Mouse (Mus musculus): ENCODE results near the gene Smad3.

The Smad3 gene

DNA sequence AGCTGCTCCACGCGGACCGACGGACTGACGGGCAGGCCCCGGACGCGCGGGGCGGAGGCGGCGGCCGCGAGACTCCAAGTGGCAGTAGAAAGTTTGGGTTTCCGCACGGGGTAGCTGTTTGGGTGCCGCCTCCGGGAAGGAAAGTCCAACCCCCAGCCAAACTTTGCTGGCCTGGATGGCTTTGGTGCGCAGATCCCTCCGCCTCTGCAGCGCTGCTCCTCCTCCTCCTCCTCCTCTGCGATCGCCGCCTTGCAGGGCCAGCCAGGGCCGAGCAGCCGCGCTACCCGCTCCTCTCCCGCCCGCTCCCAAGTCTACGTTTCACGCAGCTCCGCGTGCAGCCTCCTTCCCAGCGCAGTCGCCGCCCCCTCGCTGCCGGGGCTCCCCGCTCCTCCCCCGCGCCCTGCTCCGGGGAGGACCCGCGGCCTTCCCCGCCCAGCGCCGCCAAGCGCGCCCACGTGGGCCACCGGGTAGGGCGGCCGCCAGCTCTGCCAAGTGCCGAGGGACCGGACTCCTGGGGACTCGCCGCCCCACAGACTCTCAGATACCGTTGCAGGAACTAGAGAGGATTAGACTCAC is at the start of gene Smad3:
TSS of gene Smad3 (minus strand) at position 130 of the 576 bp plus-strand sequence.
- ATAC-seq (ENCODE audit: insufficient number of reproducible peaks, low FRiP score, low TSS enrichment): peak; percentile 65

- ATAC-seq (ENCODE audit: insufficient number of reproducible peaks, low FRiP score, low TSS enrichment): no peak
Observed at GRCm38 (mm10) chr9:63804847-63805246, 47.1 kb upstream of the Smad3 start.

DNA sequence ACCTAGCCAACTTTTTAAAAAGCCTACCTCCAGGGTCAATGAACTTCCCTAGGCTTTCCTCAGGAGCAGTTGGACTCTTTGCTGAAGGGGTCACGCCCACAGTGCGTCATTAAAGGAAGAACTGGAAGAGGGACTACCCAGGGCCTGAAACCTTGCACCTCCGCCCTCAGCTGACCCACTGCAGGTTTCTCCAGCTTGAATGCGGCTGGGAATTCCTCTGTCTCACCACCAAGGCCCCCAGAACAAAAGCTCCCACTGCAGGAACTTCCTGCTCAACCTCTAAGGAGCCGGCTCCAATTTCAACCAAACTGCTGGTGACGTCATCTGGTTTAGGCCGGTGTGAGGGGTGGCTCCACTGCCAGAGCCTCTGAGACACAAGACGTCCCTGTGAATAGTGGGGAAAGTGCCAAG is 45.4 kb upstream of the Smad3 start:
- no peak for ATAC-seq (ENCODE audit: insufficient number of reproducible peaks, low FRiP score, low TSS enrichment)

DNA sequence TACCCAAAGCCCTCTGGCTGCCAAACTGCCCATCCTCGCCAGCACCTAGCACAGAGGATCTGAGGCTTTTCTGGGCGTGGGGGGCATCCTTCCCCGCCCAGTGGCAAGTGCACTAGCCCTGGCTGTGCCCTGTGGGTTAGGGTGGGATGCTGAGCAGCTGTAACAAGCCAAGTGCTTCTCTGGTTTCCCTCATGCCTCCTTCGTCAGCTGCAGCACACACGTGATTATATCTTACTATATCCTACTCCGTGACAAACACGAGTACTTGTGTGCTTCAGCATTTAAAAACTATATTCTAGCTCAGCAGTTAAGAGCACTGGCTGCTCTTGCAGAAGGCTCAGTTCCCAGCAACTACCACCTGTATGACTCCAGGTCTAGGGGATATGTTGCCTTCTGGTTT is 44.7 kb upstream of the Smad3 start:
- ATAC-seq (ENCODE audit: insufficient number of reproducible peaks, low FRiP score, low TSS enrichment): no peak

GRCm38 (mm10) chr9:63802080-63802479 is 44.3 kb upstream of the Smad3 start:
- ATAC-seq (ENCODE audit: insufficient number of reproducible peaks, low FRiP score, low TSS enrichment): no peak

DNA sequence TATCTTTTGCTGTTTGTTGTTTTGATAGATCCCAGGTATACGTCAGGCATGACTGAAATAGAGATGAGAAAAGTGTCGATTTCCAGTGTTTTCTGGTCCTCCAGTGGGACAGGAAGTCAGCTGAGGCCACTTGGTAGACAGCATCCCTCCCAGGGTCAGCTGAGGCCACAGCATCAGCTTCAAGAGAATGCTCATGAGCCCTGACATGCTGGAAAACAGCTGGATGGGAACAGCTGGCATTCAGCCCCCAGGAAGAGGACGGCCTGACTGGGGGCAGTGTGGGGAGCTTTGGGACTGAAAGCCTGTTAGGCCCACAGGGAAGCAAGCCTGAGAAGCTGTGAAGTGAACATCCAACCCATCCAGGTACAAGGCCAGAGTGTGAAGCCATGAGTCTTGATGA is 38.6 kb upstream of the Smad3 start:
- ATAC-seq (ENCODE audit: insufficient number of reproducible peaks, low FRiP score, low TSS enrichment): no peak

DNA sequence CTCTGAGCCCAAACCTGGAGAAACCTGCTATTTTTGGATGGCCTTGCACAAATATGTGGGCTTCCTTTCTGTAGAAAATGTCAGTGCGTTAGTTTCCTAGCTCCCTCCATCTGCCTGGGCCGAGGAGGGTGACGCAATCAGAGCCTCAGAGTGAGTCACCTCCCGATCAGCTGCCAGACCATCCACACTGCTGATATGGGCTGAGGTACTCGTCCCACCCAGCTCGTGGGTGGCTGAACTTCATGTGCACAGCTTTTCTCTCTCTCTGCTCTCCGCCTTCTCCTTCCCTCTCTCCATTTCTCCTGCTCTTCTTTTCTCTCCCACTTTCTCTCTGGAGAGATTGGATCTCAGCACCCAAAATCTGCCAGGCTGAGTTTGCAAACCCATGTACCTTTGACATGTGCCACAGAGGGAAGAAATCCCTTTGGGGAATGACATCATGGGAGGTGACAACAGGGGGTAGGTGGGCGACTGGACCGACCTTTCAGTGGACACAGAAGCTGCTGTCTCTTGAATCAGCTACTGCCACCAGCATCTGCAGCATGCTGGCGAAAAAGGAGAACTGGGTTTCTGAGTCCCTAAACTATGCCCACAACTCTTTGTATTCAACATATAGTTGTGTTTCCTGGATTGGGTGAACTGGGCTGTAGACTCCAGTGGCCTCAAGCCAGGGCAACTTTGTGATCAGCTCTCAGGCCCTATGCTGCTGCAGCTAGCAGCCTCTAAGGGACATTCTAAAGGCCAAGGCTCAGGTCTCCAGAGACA is 36.1 kb upstream of the Smad3 start:
- no peak for ATAC-seq (ENCODE audit: insufficient number of reproducible peaks, low FRiP score, low TSS enrichment)

DNA sequence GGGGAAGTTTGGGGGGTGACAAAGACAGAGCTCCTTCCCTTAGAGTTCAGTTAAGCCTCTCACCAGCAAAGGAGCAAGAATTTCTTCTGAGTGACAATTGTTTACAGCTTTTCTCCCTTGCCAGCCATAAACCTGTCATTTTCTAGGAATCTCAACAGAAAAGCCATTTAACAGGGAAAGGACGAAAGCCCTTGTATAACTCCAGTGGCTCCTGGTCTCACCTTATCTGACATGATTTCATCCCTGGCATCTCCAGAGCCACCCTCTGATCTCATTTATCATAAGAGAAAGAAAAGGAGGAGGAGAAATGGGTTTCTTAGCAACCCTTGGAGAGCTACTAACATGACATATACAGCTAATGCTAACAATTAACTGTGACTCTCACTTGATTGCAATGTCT is 33.9 kb upstream of the Smad3 start:
- ATAC-seq (ENCODE audit: insufficient number of reproducible peaks, low FRiP score, low TSS enrichment): no peak

- ATAC-seq (ENCODE audit: insufficient number of reproducible peaks, low FRiP score, low TSS enrichment): no peak
Observed at GRCm38 (mm10) chr9:63791275-63791674, 33.5 kb upstream of the Smad3 start.

DNA sequence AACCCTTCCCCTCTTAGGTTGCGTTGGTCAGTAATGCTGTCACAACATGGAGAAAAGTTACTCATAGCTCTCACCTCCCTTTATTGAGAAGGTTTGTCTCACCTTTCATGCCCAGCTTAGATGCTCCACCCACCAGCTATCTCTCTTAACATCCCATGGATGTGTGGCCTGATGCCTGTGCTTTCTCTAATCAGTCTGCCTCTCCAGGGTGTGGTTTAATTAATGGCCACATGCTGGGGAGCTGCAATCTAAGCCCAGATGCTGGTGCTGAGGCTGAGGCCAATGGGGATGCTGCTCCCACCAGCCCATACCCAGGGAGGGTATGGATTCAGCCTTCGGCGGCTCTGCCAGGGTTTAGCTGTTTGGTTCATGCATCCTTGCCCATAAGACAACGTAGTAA is 32.4 kb upstream of the Smad3 start:
- ATAC-seq (ENCODE audit: insufficient number of reproducible peaks, low FRiP score, low TSS enrichment): no peak

DNA sequence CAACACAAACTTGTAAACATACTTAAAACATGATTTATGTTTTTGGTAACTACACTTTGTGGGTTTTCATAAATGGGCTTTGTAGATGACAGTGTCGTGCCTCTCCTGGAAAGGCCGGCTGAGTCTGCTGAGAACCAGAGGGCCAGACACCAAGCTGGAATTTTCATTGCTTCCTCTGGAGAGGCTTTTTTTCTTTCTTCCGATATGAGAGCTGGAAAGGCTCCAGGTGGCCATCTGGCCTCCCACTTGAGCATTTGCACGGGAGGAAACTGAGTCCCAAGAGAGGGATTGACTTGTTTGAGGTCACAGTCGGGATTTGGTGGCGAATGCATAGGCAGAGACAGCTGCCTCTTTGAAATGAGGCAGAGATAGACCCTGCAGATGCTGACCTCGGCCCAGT is 31.6 kb upstream of the Smad3 start:
- no peak for ATAC-seq (ENCODE audit: insufficient number of reproducible peaks, low FRiP score, low TSS enrichment)

DNA sequence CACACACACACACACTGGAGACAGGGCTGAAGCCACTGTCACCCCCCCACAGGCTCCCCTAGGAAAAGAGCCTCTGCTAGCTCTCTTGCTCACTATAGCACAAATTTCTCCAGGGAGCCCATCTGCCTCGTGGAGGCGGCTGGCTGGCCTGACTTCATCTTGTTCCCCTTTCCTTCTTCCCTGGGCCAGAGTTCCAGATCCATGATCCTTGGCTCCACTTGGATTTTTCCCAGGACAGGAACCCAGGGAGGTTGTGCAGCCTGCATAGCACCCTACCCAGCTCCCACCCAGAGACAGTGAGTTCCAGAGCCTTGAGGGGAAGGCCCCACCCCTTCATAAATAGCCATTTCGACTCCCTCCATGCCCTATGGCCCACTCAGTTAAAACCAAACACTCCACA is 29.8 kb upstream of the Smad3 start:
- ATAC-seq (ENCODE audit: insufficient number of reproducible peaks, low FRiP score, low TSS enrichment): no peak

DNA sequence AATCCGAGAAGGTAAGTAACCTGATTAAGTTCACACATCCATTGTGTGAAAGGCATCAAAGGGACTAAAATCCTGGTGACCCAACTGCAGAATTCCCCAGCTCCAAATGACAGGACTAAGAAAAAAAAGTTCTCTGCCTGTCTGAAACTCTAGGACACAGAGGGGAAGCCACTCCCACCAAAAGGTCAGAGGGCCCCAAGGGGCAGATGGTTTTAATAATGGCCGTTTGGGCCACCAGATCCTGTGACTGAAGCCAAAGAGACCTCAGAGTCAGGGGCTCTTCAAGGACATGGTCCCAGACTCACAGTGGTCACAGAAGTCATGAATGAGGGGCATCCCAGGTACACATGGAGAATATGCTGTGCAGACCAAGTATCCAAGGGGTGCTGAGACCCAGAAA is 29.3 kb upstream of the Smad3 start:
- ATAC-seq (ENCODE audit: insufficient number of reproducible peaks, low FRiP score, low TSS enrichment): no peak

GRCm38 (mm10) chr9:63786026-63786670 is 28.4 kb upstream of the Smad3 start:
- ATAC-seq (ENCODE audit: insufficient number of reproducible peaks, low FRiP score, low TSS enrichment): no peak

- no peak for ATAC-seq (ENCODE audit: insufficient number of reproducible peaks, low FRiP score, low TSS enrichment)
Observed at GRCm38 (mm10) chr9:63785492-63785891, 27.7 kb upstream of the Smad3 start.

GRCm38 (mm10) chr9:63784597-63784996 is 26.8 kb upstream of the Smad3 start:
- ATAC-seq (ENCODE audit: insufficient number of reproducible peaks, low FRiP score, low TSS enrichment): no peak

DNA sequence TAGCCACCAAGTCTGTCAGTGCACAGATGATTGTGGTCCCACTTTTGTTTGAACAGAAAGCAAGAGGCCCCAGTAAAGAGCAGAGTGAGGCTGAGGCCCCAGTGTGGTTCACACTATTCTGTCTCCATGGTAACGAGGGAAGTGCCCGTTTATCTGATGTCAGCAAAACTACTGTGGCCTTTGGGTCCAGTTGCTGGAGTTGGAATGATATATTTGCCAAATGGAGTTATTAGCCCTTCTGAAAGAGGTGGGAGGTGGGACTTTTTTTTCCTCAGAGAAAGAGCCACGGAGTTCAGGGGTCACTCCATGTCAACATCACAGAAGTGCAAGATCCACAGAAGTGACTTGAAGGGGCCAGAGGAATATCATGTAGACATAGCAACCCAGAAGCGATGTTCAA is 24.9 kb upstream of the Smad3 start:
- no peak for ATAC-seq (ENCODE audit: insufficient number of reproducible peaks, low FRiP score, low TSS enrichment)

DNA sequence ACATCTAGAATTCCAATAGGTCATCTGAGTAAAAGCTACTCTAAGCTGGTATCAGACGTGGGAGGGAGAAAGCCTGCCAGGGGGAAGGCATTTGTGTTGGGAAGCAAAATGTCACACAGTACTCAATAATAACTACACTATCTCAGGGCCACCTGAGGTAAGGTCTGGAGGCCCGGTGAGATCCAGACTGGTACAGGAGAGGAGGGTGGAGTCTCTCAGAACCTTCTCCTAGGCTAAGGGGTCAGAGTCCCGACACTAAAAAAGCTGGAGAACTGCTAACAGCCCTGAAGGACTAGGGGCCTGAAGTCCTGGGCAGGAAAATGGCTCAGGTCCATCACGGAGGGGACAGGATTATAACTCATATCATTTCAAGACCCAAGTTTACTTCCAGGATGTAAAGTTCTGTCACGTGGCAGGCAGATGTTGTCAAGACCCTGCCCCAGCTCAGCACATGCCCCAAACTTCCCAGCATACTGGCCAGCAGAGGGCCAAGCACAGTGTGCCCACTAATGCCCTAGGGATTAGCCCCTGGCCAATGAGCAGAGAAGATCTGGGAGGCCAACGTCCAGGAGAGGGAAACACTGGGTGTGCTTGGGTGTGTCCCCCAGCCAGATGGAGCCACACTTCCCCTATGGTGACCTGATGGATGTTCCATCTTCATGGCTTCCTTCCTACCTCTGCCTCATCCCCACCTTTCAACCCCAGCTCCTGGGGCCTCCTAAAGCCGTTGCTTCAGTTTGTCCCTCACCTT is 24.1 kb upstream of the Smad3 start:
- no peak for ATAC-seq (ENCODE audit: insufficient number of reproducible peaks, low FRiP score, low TSS enrichment)

DNA sequence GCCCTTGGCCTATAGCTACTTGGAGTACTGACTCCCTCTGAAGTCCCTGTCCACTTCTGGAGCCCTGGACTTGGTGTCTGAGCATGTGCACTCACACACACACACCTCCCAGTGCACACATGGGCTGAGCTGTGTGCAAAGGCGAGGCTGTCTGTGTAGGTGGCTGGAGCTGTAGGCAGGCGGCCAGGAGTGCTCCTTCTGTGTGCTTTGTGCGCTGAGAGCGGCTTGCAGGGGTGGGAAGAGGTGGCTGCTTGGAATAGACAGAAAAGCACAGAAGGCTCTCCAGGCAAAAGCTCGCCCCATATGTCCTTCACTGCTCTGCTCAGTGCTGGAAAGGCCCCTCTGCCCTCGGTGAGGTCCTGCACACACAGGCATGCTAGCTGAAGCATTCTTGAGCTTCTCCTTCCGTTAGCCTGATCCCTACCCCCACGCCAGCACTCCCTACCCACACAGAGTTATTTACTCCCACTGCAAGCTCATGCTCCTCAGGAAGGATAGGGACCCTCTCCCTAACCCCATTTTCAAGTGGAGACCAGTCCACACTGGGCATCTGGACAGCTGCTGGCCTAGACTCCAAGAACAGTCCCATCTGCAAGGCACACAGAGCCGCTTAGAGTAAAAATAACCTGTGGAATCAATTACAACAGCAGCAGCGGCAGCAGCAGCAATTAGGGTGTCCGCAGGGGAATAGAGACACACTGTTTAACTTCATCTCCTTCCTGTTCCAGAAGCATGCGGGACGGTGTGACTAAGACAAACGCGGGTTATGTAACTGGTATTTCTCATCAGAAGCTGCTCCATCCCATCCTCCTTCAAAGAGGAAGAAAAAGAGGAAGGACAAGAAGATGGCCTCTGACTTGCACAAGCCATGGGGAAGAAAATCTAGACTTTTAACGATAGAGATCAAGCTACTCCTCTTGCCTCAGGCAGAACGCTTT is 22.4 kb upstream of the Smad3 start:
- no peak for ATAC-seq (ENCODE audit: insufficient number of reproducible peaks, low FRiP score, low TSS enrichment)

- ATAC-seq (ENCODE audit: insufficient number of reproducible peaks, low FRiP score, low TSS enrichment): no peak
Observed at GRCm38 (mm10) chr9:63776735-63777134, 18.9 kb upstream of the Smad3 start.

Data from cerebellum, adult (tissue).